Mouse (Mus musculus) limb, embryonic 10.5 days (tissue): ENCODE results near the gene Mtfr1l. TPM values are rescaled to one million over a fixed set of nuclear protein-coding genes. Genes with fewer than 3 reads are reported as not detected.

Experiments used
- microRNA-seq: library from miRNA; unstranded; fragments of <30 nt; microRNA quantifications from one replicate; pipeline ENCODE4, GENCODE M21; 2017
- polyA plus RNA-seq: library from polyadenylated mRNA; unstranded; fragments of >200 nt; fragmentation: Nextera tagmentation; extraction: Ambion mirVana; gene quantifications from 2 replicates; pipeline ENCODE4 v1.2.1, GENCODE M21; 2016

The Mtfr1l gene
- polyA plus RNA-seq, 1 experiment from 2014 or later: 109 TPM

Small RNAs within 50 kb of the gene (microRNA-seq; reads per million reads assigned to microRNA genes)
- gene Mir6403: not detected

Other genes starting within 250 kb of the Mtfr1l start
- 13.9 and 19.6 TPM in 2 replicates for gene Pdik1l, start 247.5 kb downstream of the Mtfr1l start, polyA plus RNA-seq
- 0.30 and 0.95 TPM in 2 replicates for gene Trim63, start 220.3 kb downstream of the Mtfr1l start, polyA plus RNA-seq
- gene Slc30a2, start 192.2 kb downstream of the Mtfr1l start, polyA plus RNA-seq: not detected in 2 replicates
- gene Extl1, start 151.5 kb downstream of the Mtfr1l start, polyA plus RNA-seq: 0.44 and 0.75 TPM in 2 replicates
- 8.1 and 8.6 TPM in 2 replicates for gene Pafah2, start 139.1 kb downstream of the Mtfr1l start, polyA plus RNA-seq
- gene Stmn1, start 67.1 kb downstream of the Mtfr1l start, polyA plus RNA-seq: 1,855 and 1,993 TPM in 2 replicates
- 1.2 TPM in 2 replicates for gene Paqr7, start 38.7 kb downstream of the Mtfr1l start, polyA plus RNA-seq
- 21.9 and 29.6 TPM in 2 replicates for gene Aunip, start 24.4 kb downstream of the Mtfr1l start, polyA plus RNA-seq
- 10.9 and 13.4 TPM in 2 replicates for gene Selenon, start 16.8 kb upstream of the Mtfr1l start, polyA plus RNA-seq
- gene Man1c1, start 168.9 kb upstream of the Mtfr1l start, polyA plus RNA-seq: 1.6 and 2.0 TPM in 2 replicates
- gene Ldlrap1, start 232.6 kb upstream of the Mtfr1l start, polyA plus RNA-seq: 14.4 and 20.4 TPM in 2 replicates